Mouse (Mus musculus): ENCODE data around the gene S100a7a. TPM values are rescaled to one million over a fixed set of nuclear protein-coding genes. Genes with fewer than 3 reads are reported as not detected.

Gene S100a7a
- under 1 TPM; 0.69 to 0.94 TPM for total RNA-seq (2021)

DNA sequence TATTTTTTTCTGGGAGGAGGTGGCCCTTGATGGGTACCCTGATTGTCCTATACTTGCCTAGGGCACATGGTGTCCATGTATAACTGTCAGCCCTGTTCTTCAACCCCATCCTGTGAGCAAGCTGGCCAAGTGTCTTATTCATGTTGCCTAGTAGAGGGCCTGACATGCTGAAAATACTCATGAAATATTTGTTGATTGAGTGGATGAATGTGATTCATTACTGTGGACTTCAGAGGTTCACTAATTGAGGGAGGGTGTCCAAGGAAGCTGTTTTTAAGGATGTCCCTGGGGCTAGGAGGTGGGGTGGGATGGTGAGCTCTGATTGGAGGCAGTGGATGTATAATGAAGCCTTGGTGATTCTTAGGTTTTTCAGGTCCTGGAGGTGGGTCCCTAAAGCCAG, at the start of gene S100a7a:
Gene S100a7a (plus strand): TSS at position 301 of the 400 bp plus-strand sequence.
- no peak for DNase-seq (ENCODE audit: low spot score in 2 of 2)
- intact Hi-C loops (cut with DNase I), result loop anchor here (1.0 to 10.0 kb wide), 4 partner anchors 39 to 239 kb away; partner anchors contain the start of genes Chtop and Snapin

DNA sequence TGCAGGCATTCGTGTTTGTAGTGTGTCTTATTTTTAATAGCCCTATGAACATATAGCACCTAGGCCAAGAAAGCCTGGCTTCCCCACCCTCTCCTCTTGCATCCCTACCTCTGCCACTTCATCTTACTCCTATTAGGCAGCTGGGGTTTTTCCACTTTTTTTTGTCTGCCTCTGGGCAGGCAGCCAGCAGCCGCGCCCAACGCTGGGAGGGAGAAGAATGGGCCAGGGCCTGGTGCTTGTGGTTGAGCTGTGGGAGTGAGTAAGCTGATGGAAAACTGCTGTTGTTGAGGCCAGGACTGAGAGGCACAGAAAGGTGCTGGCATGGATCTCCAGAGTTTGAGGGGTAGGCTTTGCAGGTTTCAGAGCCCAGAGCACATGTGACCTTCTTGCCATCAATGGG, 49.4 kb upstream of the S100a7a start:
- intact Hi-C loops (cut with DNase I), result no loop called here

GRCm38 (mm10) chr3:90605049-90605448, 48.8 kb upstream of the S100a7a start:
- intact Hi-C loops (cut with DNase I), result no loop called here
- DNase-seq (ENCODE audit: low spot score in 2 of 2), result peak in 1 of 2 experiments; percentile 68

More for the DNA sequence above, 49.4 kb upstream of the S100a7a start:
- peak; percentile 41 to 78 for DNase-seq (ENCODE audit: low spot score in 2 of 2)

GRCm38 (mm10) chr3:90605736-90606135, 48.1 kb upstream of the S100a7a start:
- DNase-seq (ENCODE audit: low spot score in 2 of 2), result no peak
- intact Hi-C loops (cut with DNase I), result no loop called here

GRCm38 (mm10) chr3:90606185-90606584, 47.6 kb upstream of the S100a7a start:
- no peak for DNase-seq (ENCODE audit: low spot score in 2 of 2)
- intact Hi-C loops (cut with DNase I), result no loop called here

- intact Hi-C loops (cut with DNase I), result no loop called here
- no peak for DNase-seq (ENCODE audit: low spot score in 2 of 2)
Observed at GRCm38 (mm10) chr3:90607361-90607760, 46.5 kb upstream of the S100a7a start.

DNA sequence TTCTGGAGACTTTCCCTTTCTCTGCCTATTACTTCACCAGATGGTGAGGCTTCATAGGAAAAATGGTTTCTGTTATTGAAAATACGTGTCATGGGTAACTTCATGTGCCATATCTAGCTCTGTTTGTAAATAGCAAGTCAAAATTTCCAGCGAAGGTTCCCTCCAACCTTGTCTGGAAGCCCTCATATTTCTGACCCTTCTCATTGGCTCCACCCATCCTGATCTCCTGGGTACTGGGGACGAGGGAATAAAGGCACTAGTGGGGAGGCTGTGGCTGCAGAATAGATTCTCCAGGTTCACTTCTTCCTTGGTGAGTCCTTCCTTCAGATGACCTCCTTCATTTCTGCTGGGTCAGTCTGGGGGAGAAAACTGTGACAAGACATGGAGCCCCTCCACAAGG, 45.6 kb upstream of the S100a7a start, which contains the start of gene S100a5:
Gene S100a5 (plus strand): TSS at position 301 of the 400 bp plus-strand sequence.
- intact Hi-C loops (cut with DNase I), result no loop called here
- no peak for DNase-seq (ENCODE audit: low spot score in 2 of 2)

- intact Hi-C loops (cut with DNase I), result no loop called here
- no peak for DNase-seq (ENCODE audit: low spot score in 2 of 2)
Observed at GRCm38 (mm10) chr3:90609102-90609501, 44.7 kb upstream of the S100a7a start.

GRCm38 (mm10) chr3:90611494-90611893, 42.3 kb upstream of the S100a7a start:
- no peak for DNase-seq (ENCODE audit: low spot score in 2 of 2)
- intact Hi-C loops (cut with DNase I), result loop anchor here (5.0 kb wide), 1 partner anchor 99 kb away; the partner anchor contains the start of genes S100a1 and S100a13

GRCm38 (mm10) chr3:90612061-90612460, 41.8 kb upstream of the S100a7a start:
- intact Hi-C loops (cut with DNase I), result loop anchor here (5.0 kb wide), 1 partner anchor 100 kb away; the partner anchor contains the start of genes S100a1 and S100a13
- peak in 1 of 2 experiments; percentile 53 for DNase-seq (ENCODE audit: low spot score in 2 of 2)

GRCm38 (mm10) chr3:90612728-90613291, 41.0 kb upstream of the S100a7a start, which contains the start of gene S100a6:
S100a6 (plus strand) TSS chr3:90612882.
- intact Hi-C loops (cut with DNase I), result loop anchor here (5.0 kb wide), 1 partner anchor 101 kb away; the partner anchor contains the start of genes S100a1 and S100a13
- DNase-seq (ENCODE audit: low spot score in 2 of 2), result peak; percentile 47 to 51

GRCm38 (mm10) chr3:90613461-90614147, 40.2 kb upstream of the S100a7a start:
- DNase-seq (ENCODE audit: low spot score in 2 of 2), result no peak
- intact Hi-C loops (cut with DNase I), result loop anchor here (2.0 to 5.0 kb wide), 4 partner anchors 39 to 123 kb away; partner anchors contain the start of genes S100a1, S100a13 and Snapin

DNA sequence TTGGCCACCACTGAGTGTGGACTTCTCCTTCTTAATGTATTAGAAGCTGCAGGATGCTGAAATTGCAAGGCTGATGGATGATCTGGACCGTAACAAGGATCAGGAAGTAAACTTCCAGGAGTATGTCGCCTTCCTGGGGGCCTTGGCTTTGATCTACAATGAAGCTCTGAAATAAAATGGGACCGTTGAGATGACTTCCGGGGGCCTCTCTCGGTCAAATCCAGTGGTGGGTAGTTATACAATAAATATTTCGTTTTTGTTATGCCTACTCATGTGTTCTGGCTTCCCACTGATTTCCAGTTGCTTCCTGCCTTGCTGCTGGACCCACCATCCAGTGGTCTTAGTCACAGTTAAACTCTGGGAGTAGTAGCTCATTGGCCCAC, 39.7 kb upstream of the S100a7a start:
- intact Hi-C loops (cut with DNase I), result loop anchor here (2.0 to 5.0 kb wide), 4 partner anchors 39 to 123 kb away; partner anchors contain the start of genes S100a1, S100a13 and Snapin
- DNase-seq (ENCODE audit: low spot score in 2 of 2), result no peak

DNA sequence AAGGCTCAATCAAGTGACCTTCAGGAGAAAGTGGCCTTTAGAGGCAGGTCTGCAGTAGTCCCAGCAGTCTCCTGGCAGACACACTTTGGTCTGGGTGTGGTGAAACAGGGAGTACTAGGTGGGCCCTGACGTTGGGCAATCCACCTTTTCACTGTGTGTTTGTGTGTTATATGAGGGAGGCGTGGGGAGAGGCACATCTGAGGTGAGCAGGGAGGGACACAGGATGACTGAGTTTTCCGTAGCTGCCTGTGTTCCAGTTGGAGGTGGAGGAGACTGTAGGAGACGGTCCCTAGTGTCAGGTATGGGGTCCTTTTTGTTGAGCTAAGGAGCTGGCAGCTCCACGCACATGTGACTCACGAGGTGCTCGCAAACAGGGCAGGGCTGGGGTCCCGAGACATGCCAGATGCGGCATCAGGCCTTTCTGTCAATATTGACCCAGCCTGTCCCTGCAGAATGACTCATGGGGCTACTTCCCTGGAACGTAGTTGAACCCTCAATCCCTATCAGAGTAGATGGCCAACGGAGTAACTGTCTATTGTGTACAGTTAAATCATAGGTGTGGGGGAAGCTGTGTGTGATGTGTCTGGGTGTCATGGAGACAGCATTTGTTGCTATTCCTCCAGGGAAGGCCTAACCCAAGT, 39.1 kb upstream of the S100a7a start:
- no peak for DNase-seq (ENCODE audit: low spot score in 2 of 2)
- intact Hi-C loops (cut with DNase I), result loop anchor here (1.0 to 5.0 kb wide), 5 partner anchors 29 to 124 kb away; partner anchors contain the start of genes S100a1, S100a13 and Snapin

- intact Hi-C loops (cut with DNase I), result loop anchor here (1.0 to 2.0 kb wide), 4 partner anchors 30 to 125 kb away; partner anchors contain the start of gene Snapin
- DNase-seq (ENCODE audit: low spot score in 2 of 2), result peak; percentile 69 to 85
Observed at GRCm38 (mm10) chr3:90615415-90615814, 38.4 kb upstream of the S100a7a start.

GRCm38 (mm10) chr3:90615911-90616310, 37.9 kb upstream of the S100a7a start:
- intact Hi-C loops (cut with DNase I), result loop anchor here (1.0 to 2.0 kb wide), 4 partner anchors 31 to 125 kb away; partner anchors contain the start of gene Snapin
- no peak for DNase-seq (ENCODE audit: low spot score in 2 of 2)

DNA sequence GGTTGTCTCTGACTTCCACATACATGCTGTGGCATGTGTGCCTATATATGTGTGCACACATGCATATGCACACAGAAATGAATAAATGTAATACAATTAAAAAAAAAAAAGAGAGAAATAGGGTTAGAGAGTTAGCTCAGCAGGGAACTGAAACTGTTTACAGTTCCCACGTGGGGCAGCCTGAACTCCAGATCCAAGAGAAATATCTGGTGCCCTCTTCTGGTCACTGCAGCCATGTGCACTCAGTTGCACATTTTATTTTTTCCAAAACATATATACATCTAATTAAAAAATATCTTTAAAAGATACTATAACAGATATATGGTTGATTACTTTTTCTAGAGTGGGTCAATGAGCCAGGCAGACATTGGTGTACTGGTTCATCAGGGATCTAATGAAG, 36.2 kb upstream of the S100a7a start:
- DNase-seq (ENCODE audit: low spot score in 2 of 2), result no peak
- intact Hi-C loops (cut with DNase I), result no loop called here

- intact Hi-C loops (cut with DNase I), result no loop called here
- DNase-seq (ENCODE audit: low spot score in 2 of 2), result no peak
Observed at GRCm38 (mm10) chr3:90621552-90621951, 32.3 kb upstream of the S100a7a start.

DNA sequence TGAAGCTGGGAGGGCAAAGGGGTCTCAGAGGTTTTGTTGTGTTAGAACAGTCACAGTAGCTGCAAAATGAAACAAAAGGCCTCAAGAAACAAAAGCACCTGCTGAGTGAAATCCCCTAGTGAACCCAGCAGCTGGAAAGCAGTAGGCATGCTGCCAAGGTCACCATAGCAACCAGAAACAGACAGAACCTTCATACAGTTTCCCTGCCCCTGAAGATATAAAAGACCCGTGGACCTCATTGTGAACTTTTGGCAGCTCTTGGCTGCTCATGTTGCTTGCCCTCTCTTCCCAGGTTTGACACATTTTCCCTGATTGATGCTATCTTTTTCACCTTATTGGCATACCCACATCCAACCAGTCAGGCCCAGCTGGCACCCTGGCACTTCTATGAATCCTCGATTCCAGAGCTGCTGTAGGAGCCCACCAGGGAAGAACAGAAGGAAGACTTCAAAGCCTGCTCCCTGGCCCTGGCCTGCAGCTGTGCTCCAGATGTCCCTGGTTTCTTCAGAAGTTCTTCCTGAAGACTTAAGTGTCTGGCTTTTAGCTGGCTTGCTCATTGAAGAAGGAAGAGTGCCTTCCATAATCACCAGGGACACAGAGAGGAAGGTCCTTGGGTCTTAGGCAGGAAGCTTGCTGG, 30.3 kb upstream of the S100a7a start:
- DNase-seq (ENCODE audit: low spot score in 2 of 2), result no peak
- intact Hi-C loops (cut with DNase I), result no loop called here
